Mouse (Mus musculus) left cerebral cortex, postnatal 25 days (tissue): ENCODE measurements at regions not wholly inside any gene's neighbourhood (a gene's known extent, or its start where the extent isn't known, plus 50 kb on each side); places are given as distances from the start of the nearest gene placed in this dataset.

Experiments
- DNase-seq, 2 experiments: peaks; one replicate each; pipeline ENCODE4 v3.0.0; 2022; ENCODE audit warnings: low spot score in 2 of 2, mixed read lengths in 1 of 2
- intact Hi-C: fragments of 180-260 bp; cut with DNase I; formaldehyde crosslinking; loops from one replicate; pipeline ENCODE4 v1.15.1; 2025

DNA sequence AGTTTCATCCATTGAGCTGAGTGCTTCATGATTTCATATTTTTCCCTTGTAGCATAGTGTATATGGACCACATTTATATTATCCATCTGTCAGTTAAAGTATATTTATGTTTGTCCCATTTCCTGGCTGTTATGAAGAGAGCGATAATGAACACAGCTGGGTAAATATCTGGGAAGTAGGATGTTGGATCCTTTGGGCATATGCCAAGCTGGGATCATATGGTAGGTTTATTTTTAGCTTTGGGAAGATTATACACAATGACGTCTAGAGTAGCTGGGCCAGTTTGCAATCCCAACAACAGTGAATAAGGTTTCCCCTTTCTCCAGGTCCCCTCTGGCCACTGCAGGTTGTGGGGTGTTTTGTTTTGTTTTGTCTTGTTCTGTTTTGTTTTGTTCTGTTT lies 164.5 kb downstream of the Gm765 start:
- peak in 1 of 2 experiments; percentile 6 for DNase-seq
- intact Hi-C loops, result no loop called here

DNA sequence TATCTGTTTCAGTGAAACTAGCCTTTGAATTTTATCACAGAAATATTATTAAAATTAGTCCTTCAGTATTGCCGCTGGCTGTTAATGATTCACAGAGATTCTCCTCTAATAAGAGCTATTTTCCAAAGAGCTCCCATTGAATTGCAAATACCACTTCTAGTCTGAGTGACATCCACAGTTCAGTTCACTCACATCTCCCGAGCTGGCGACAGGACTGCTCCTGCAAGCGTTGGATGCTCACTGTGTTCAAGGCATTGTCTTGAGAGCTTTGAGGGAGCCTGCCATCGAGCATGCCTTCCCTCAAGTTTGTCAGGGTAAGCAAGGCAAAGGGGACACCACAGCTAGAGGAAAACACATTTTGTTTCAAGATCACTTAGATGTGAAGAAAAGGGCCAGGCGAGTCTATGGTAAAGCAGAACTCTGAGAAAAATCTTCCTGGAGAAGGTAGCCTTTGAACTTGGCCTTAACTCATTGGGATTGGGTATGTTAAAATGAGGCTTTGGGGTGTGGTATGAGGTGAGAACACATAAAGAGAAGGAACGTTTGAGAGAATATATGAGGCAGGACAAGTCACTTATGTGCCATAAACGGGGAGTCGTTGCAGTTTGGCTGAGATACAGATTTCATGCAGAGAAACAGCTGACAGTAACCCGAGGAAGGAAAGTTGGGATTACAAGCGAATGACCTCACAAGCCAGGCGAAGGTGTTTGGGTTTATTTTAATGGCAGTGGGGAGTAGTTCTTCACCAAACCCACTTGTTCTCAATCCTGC lies 193.3 kb downstream of the Gm765 start:
- DNase-seq, result no peak
- intact Hi-C loops, result no loop called here

DNA sequence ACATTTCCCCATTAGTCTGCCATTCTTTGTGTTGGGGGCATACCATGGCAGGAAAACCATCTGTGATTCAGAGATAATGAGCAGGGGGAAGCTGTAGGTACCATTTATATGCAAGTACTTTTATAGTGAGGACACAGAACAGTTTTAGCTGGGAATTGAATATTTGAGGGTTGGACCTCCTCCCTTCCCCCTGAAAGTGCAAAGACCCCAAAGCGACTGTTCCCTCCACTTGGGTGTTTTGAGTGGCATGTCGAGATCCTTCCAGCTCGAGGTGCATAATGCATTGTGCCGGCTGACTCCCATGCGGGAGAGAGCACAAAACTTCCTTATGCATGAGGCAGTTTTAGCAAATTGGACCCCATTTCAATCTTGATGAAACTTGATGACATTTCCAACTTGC lies 194.7 kb downstream of the Gm765 start:
- no peak for DNase-seq
- intact Hi-C loops, result no loop called here

DNA sequence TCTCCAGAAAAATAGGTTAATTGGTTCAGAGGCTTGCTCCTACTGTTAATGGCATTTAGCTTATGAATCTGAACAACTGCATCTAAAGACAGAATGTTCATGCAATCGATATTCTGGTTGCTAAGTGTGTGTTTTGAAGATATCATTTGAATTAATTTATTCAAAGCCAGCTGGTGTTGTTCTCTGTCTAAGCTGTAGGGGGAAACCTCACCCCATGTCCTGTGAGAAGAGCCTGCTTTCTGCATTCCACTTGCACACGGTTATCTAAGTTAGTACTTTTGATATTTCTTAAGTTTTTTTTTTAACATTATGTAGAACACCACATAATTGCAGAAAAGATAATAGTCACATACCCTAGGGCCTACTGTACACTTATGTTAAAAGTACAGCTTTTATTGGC lies 209.6 kb downstream of the Gm765 start:
- intact Hi-C loops, result loop anchor here (1.0 to 5.0 kb wide), 2 partner anchors 250 to 394 kb away; no protein-coding TSS in a partner anchor
- DNase-seq, result peak; percentile 57 to 88

DNA sequence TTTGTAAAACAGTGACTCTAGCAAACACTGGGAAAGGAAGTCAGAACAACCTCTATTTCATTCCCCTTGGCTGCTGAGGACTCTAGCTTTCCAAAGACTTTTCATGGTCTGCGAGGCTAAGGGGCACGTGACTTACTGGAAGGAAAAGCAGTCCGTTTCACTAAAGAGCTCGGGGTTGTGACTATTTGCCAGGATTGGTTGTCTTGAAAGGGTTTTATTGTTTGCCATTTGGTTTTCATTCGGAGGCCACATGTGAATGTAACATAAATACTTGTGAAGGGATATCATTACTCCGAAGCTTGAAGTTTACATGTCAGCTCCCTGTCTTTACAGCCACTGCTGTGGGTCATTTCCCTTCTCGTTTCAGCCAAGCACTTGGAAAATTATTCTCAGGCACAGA lies 217.1 kb downstream of the Gm765 start:
- intact Hi-C loops, result loop anchor here (5.0 kb wide), 1 partner anchor 387 kb away; no protein-coding TSS in a partner anchor
- DNase-seq, result no peak

DNA sequence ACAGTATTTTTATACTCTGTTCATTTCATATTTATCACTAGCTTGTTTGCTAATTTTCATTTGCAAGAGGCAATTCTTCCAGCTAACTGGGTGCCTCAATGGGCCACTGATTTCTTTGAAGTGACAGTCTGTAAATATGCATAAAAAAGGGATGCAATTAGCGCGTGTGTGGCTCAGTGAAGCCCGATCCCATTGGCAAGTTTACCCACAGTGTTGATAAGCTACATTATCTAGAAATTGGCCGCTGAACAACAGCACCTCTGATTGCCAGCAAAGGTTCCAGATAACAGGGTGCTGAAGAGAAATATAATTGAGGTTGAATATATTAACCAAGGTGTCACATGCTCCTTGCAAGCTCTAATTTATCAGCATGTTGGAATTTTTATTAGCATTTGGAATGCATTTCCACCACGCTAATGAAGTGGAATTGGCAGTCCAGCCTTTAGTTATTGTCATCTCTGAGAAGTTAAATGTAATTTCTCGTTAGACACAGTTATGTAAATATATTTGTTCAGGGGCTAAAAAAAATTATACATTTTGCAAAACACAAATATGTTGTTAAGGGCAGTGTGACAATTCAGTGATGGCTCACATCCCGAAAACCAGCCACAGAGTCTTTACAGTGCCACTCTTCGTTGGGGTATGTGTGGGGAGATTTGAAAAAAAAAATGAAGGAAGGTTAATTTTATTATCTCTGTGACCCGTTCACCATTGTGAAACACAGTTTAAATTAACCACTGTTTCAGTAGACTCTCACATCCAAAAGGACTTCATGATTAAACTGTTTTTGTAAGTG lies 224.0 kb downstream of the Gm765 start:
- no peak for DNase-seq
- intact Hi-C loops, result no loop called here

DNA sequence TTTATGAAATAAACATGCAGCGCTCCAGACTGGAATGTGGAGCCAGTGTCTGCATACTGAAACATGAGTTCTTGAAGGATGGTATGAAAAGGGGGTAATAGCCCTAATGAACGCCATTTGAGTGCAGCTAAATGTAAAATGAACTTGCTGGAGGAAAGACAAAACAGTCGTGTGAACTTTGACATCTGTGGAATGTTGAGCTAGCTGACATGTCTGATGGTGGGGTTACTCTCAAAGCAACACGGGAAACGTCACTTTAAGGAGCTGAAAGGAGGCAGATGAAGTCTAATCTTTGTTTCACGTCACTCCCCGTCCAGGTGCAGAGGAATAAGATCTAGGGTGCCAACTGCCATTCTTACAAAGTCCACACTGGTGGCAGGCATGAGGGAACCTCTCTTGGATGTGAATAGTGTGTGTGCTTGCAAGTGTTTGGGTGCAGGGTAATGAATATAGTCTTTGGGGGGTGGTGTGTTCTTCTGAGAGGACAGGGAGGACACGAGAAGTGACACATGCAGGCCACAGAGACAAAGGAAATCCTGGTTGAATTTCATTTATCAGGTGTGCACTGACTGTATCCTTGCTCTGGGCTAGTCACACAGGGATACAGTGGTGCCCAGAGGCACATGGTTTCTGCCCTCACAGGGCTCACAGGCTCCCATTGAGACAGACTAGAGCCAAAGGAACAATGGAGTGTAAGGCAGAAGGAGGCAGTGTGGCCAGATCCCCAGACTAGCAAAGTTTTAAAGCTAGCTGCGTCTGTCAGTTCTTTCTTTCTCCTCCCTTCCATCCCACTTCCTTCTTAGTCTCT lies 228.0 kb downstream of the Gm765 start:
- DNase-seq, result no peak
- intact Hi-C loops, result no loop called here

DNA sequence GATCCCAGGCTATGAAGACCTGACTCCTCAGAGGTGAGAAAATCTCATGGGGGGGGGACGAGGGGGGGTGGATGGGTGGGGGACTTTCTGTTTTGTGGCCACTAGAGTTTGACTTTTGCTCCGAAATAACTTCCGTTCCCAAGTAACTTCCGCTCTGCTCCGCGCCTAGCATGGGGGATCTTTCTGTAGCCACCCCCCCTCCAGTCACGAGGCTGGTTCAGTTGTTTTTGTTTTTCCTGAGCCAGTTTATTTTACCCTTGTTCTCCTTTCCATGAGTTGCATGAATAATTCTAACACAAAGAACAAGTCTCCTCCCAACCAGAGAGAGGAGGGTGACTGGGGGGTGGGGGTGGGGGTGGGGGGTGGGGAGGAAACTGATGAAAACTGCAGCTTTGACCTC lies 228.8 kb downstream of the Gm765 start:
- intact Hi-C loops, result no loop called here
- DNase-seq, result no peak

DNA sequence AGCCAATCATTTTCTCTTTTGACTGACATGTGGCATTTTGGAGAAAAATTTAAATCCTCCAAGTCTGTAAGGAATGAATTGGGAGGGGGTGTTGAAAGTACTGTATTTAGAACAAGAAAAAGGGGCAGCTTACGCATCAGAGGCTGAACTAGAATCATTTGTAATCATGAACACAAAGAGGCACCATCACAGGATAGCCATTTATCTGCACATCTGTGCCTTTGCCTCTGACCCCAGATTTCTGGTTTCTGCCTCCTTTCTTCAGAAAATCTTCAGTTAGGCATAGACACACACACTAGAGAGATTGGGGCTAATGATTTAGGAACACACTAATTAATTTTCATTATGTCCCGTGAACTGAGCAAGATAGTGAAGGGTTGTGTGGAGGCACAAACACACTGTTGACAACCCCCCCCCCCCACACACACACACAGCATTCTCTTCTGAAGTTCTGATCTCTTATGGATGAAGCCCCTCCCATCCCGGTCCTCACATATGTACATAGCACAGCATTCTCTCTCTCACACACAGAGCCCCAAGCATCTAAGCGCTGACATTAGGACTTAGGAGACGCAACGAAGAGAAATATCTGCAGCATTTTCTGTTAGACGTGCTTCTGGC lies 229.9 kb downstream of the Gm765 start:
- no peak for DNase-seq
- intact Hi-C loops, result no loop called here

DNA sequence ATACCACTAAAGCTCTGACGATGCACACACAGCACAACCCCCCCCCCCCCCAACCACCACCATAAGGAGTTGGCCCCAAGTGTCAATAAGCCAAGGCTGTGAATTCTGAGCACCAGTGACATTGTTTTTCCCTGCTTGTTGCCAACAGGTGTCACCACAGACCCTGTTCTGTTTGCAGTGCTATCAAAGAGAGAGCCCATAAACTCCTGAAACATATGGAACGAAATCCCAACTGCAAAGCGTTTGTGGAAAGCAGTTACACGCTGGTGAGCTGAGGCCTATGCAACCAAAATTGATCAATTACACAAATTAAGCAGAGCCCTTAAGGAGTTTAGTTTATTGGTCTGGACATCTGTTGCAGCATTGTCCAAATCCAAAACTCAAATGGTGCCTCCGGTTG lies 235.4 kb downstream of the Gm765 start:
- intact Hi-C loops, result loop anchor here (5.0 to 10.0 kb wide), 8 partner anchors 275 to 1495 kb away; partner anchors contain the start of gene Foxp1
- DNase-seq, result peak in 1 of 2 experiments; percentile 32

DNA sequence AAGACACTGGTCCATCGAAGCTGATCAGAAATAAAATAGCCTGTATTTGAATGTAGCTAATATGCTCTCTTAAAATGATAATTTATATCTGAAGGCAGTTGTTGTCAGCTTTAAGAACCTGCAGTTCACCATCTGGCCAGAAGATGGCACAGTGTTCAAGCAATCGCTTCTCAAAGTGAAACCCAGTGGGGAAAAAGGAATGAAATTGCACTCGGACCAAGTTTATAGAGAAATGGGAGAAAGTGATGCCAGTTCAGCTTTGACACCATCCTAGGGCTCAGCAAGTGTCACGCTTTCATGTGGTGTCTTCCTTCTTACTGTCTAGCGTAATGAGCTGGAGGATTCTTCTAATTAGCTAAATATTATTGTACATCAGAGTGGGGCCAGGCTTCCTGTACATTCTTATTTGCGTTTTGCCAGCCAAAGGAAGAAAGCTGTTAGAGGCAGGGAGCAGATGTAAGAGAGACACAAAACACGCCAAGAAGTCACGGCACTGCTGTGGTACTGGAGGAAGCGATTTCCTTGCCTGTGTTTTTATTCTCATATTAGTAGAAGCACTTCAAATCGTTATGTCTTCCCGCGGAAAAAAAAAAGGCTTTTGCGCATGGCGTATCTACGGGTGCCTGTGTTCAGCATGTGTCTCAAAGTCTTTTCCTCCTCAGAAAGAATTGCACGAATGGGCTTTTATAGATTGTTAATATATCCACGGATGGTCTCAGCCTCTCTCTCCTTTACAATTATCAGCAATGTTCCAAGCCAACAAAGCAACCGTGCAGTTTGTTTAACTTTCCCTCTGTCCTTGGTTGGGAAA lies 237.1 kb downstream of the Gm765 start:
- DNase-seq, result peak; percentile 91 to 93
- intact Hi-C loops, result loop anchor here (5.0 to 10.0 kb wide), 8 partner anchors 277 to 1497 kb away; partner anchors contain the start of gene Foxp1

DNA sequence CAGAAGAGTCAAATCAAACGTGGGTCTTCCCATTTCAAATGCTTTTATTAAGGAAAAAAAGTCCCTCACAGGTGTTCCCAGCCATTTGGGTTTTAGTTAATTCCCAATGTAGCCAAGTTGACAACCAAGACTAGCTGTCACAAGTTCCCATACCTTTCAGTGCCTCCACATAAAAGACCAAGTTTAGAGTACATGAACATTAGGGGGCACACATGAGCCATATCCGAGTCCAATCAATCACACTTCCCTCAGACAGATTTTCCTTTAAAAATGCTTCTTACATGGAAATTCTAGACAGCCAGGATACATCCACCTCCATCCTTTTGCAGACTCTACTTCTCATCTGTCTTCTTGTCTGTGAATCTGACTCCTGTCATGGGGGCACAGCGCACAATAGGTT lies 238.1 kb downstream of the Gm765 start:
- DNase-seq, result no peak
- intact Hi-C loops, result loop anchor here (10.0 kb wide), 3 partner anchors 530 to 920 kb away; no protein-coding TSS in a partner anchor

DNA sequence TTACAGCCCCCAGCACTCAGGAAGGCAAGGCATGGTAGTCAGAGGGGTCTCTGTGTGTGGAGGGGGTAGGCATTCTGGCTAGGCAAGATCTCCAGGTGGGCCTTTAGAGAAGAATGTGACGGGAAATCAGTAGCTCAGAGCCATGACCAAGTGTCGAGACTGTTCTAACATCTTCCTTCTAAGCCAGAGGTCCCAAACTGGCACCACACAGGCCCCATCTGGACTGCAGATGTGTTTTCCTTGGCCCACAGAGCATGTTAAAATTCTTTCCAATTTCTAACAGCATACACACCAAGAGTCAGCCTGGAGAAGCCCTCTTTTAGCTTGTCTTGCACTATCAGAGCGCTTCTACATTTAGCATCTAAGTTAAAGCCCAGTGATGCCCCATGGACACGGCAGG lies 241.5 kb downstream of the Gm765 start:
- no peak for DNase-seq
- intact Hi-C loops, result loop anchor here (10.0 kb wide), 3 partner anchors 534 to 924 kb away; no protein-coding TSS in a partner anchor

DNA sequence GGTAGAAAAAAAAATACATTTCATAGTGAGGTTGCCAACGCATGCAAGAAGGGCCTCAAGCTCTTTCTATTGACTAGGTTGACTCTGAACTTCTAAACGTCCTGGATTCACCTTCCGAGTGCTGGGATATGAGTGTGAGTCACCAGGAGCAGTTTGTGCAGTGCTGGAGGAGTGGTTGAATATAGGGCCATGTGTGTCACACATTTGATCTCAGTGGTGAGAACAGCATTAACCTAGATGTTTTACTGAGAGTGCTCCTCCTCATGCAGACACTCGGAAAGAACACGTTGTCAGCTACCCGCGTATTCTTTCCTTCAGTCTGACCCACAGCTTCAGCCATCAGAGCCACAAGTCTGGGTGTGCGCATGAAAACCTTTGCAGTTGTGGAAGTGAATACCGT lies 243.4 kb downstream of the Gm765 start:
- DNase-seq, result peak in 1 of 2 experiments; percentile 53
- intact Hi-C loops, result no loop called here

DNA sequence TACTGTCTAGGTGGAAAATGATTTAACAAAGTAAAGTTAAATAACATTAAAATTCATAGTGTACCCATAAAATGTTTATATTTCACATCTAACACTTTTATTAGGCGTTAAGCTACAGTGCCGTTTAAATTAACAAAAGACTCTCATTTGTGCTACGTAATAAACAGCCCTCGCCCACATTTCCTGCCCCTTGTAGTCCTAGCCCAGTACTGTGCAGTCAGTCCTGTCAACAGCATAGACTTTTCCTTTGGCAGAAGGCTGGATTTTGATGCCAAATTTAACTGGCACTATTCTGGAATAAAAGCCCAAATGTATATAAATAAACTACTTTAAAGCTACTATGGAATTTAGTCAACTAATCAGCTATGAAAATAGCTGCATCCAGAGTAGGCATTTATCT lies 247.3 kb downstream of the Gm765 start:
- no peak for DNase-seq
- intact Hi-C loops, result no loop called here

DNA sequence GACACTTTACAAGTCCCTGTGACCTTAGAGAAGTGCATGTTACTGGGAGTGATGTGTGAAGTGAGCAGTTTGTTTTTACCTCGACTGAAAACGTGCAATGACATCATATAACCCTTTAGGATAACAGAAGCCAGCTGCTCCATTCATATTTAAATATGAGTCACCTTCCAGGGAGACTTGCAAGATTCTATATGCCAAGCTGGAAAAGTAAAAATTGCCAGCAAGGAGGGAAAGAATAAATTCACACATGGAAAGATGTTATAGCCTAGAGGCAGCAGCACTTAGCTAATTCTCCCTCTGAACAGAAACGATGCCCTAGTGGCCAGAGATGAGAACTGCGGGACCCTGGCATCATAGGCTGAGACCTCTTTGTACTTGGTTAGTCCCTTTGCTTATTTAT lies 253.4 kb downstream of the Gm765 start:
- intact Hi-C loops, result no loop called here
- DNase-seq, result peak; percentile 26 to 83

DNA sequence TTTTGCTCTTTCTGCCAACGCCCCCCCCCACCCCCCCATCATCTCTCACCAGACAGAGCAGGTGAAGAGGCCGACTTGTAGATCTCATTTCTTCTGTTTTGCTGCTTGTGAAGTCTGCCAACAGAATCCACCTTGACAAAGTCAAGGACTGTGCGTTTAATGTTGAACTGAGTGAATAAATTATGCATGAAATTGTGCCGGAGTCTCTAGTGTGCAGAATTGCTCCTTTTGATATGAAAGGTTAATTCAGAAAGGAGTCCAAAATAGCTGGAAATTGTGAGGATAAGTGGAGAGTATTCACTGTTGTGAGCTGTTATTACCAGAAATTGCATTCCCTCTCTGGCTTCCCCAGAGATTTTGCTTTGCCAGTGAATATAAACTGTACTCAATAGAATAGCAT lies 262.5 kb downstream of the Gm765 start:
- no peak for DNase-seq
- intact Hi-C loops, result no loop called here
